Mouse (Mus musculus): ENCODE data around the gene Trim12c. TPM values are rescaled to one million over a fixed set of nuclear protein-coding genes. Genes with fewer than 3 reads are reported as not detected.

The Trim12c gene
- total RNA-seq (2023) = 10 to 100 TPM; 29.1 to 32.0 TPM

GRCm38 (mm10) chr7:104352717-104353599 lies at the start of gene Trim12c:
TSS of gene Trim12c (minus strand) at chr7:104353362.

GRCm38 (mm10) chr7:104400698-104401097 lies 47.5 kb upstream of the Trim12c start, which contains the start of gene Trim30c:
TSS of gene Trim30c (minus strand) at chr7:104400837.

GRCm38 (mm10) chr7:104369736-104370414 lies 16.7 kb upstream of the Trim12c start, which contains the start of gene Trim30b:
TSS of gene Trim30b (minus strand) at chr7:104369884.

GRCm38 (mm10) chr7:104329171-104329570 lies 24.0 kb downstream of the Trim12c start, which contains the start of gene Trim34b:
TSS of gene Trim34b (plus strand) at chr7:104329471.

GRCm38 (mm10) chr7:104315369-104316080 lies 37.6 kb downstream of the Trim12c start, which contains the start of gene Trim12a:
TSS of gene Trim12a (minus strand) at chr7:104315466.

Other genes with a start within 250 kb of the Trim12c start
- not detected for gene Olfr646, start 248.5 kb downstream of the Trim12c start, total RNA-seq (2023)
- not detected for gene Ubqln5, start 223.5 kb downstream of the Trim12c start, total RNA-seq (2023)
- gene Olfr643, start 216.0 kb downstream of the Trim12c start, total RNA-seq (2023) = not detected
- not detected for gene Ubqln3, start 210.1 kb downstream of the Trim12c start, total RNA-seq (2023)
- gene Ubqlnl, start 202.8 kb downstream of the Trim12c start, total RNA-seq (2023) = not detected
- not detected for gene Olfm5, start 188.5 kb downstream of the Trim12c start, total RNA-seq (2023)
- not detected for gene Olfr648, start 170.0 kb downstream of the Trim12c start, total RNA-seq (2023)
- not detected for gene Olfr649, start 157.4 kb downstream of the Trim12c start, total RNA-seq (2023)
- gene Trim6, start 134.6 kb downstream of the Trim12c start, total RNA-seq (2023) = 1 to 10 TPM; 1.8 to 2.1 TPM
- 10 to 100 TPM; 14.4 to 18.2 TPM for gene Trim34a, start 108.9 kb downstream of the Trim12c start, total RNA-seq (2023)
- 10 to 100 TPM; 13.1 to 13.3 TPM for gene Trim5, start 65.3 kb downstream of the Trim12c start, total RNA-seq (2023)
- 10 to 100 TPM; 60.5 to 62.7 TPM for gene Trim12a, start 37.9 kb downstream of the Trim12c start, total RNA-seq (2023)
- gene Trim34b, start 23.9 kb downstream of the Trim12c start, total RNA-seq (2023) = 1 to 10 TPM; 1.5 to 1.6 TPM
- gene Trim30b, start 16.5 kb upstream of the Trim12c start, total RNA-seq (2023) = 10 to 100 TPM; 55.8 to 60.5 TPM
- under 1 TPM; 0.64 to 0.73 TPM for gene Trim30c, start 47.5 kb upstream of the Trim12c start, total RNA-seq (2023)
- 10 to 100 TPM; 39.9 to 50.2 TPM for gene Trim30a, start 111.8 kb upstream of the Trim12c start, total RNA-seq (2023)
- gene Trim30d, start 154.5 kb upstream of the Trim12c start, total RNA-seq (2023) = 10 to 100 TPM in 1 of 2 experiments, 1 to 10 TPM in 1; 9.8 to 10.1 TPM
- gene Olfr651, start 196.8 kb upstream of the Trim12c start, total RNA-seq (2023) = not detected
- not detected for gene Olfr652, start 207.5 kb upstream of the Trim12c start, total RNA-seq (2023)
- gene Olfr653, start 224.0 kb upstream of the Trim12c start, total RNA-seq (2023) = not detected
- not detected for gene Olfr654, start 233.7 kb upstream of the Trim12c start, total RNA-seq (2023)
- not detected for gene Olfr655, start 248.4 kb upstream of the Trim12c start, total RNA-seq (2023)

Data from neutrophil, adult 59 days (primary cell).